Mouse (Mus musculus) heart, postnatal 14 days (tissue): ENCODE measurements around the gene Cdc27. TPM values are rescaled to one million over a fixed set of nuclear protein-coding genes. Genes with fewer than 3 reads are reported as not detected.
"Not testable (repeated sequence)": the region's sequence is repeated elsewhere in the genome, so short reads cannot be mapped to it uniquely, and the experiment has no call there.

ENCODE experiments used
- DNase-seq, 2 experiments: peaks; one replicate each; pipeline ENCODE4 v3.0.0; 2021 to 2022
- intact Hi-C: fragments of 180-260 bp; cut with DNase I; formaldehyde crosslinking; loops from one replicate; pipeline ENCODE4 v1.15.1; 2025
- total RNA-seq, 2 experiments: library from RNA; stranded (reverse); gene quantifications; 2 replicates each; pipeline ENCODE4 v1.2.3; 2021

The Cdc27 gene
- total RNA-seq, 2 experiments from 2014 or later: 23.2 to 26.5 TPM

DNA sequence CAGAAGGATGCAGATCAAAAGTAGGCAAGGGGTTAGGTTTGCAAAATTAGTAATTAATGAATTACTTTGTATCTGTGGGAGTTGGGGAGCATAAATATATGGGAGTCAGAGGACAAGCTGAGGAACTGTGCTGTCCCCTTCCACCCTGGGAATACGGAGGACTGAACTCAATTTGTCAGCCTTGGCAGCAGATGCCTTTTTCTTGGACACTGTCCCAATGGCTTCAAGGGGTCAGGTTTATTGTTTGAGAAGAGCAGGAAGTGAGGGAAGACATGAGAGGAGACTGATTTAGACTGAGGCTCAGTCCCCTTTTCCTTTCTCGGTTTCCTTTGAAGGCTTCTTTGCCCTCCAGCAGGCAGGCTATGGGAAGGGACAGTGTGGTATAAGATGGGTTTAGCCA is 22.1 kb upstream of the Cdc27 start:
- intact Hi-C loops: no loop called here
- peak in 1 of 2 experiments; percentile 28 for DNase-seq

DNA sequence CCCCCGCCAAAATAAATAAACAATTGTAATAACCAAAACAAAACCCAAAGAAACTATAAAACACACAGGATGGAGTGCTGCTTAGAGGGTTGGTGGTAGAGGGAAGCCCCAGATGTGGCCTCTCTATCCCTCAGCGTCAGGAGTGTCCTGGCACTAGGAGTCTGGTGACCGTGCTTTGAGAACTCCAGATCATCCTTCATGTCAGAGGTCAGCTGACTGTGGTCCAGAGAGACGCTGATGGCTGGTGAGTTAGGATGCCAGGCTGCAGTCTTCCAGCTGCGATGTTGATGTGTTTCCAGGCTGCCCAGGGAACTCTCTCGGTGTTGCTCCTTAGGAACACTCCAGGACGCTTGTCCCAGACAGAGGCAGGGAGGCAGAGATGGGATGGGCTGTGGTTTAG is 21.7 kb upstream of the Cdc27 start:
- intact Hi-C loops: no loop called here
- no peak for DNase-seq

DNA sequence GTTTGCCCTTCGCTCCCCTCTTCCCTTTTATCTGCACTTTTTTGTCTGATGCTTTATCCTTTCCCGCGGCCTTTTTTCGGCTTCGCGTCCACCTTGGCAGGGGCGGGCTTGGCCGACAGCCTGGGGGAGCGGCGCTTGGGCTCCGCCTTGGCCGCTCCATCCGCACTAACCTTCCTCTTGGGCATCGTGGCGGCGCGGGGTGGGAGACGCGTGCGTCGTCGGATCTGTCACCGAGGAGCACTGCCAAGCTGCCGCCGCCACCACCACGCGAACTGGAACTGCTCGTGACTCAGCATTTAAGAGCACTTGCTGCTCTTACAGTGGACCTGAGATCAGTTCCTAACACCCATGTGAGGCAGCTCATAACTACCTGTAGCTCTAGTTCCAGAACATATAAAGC is 21.0 kb upstream of the Cdc27 start:
- intact Hi-C loops: not testable (repeated sequence)
- peak; percentile 29 to 46 for DNase-seq

DNA sequence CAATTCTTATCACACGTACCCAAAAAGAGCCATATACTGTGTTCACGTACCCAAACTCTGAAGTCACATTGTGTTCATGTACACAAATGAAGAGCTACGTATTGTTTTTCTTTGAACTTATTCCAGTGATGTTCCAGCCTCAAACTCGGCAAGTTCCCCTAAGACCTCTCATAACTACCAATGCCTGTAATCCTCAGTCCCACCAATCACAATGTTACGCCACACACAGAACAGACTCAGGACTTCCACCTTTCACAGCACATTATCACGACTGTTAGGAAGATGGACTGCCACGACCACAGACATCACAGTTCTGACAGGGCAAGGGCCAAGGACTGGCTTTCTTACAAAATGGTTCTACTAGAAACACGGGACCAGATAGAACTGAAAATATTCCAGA is 20.1 kb upstream of the Cdc27 start:
- intact Hi-C loops, DNase-seq: not testable (repeated sequence)

DNA sequence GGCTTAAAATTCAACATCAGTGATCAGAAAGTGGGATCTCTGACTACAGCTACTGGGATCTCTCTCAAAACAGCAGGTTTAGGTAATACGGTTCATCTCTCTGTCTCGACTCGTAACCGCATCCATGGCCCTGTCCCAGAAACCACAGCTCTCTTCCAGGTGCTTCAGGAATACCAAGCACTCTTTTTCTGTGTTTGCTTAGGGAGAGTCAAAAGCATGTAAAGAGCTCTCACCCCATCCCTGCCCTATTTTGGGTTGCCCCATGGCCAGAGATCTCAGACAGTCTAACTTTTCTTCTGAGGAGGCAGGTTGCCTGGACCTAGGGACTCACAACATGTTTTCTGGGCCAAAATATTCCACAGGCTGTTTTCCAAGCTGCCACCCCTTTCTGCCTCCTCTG is 17.9 kb upstream of the Cdc27 start:
- DNase-seq: no peak

DNA sequence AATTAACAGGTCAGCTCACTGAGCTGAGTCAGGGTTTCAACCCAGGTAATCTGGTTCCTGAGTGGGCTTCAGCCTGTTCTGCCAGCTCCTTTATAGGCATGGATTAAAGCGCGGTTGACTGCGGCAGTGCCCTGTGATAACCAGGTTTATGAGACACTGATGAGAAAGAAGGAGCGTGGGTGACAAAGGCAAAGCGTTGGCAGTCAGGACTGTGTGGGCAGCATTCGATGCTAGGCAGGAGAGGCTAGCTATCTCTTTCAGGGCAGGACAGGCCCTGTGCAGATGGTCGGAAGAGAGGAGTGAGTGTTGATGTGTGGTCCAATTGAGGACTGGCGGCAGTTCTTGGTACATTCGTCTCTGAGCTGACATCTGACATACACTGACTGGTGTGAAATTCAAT is 17.3 kb upstream of the Cdc27 start:
- intact Hi-C loops: no loop called here
- DNase-seq: no peak

More for the DNA sequence above, 17.9 kb upstream of the Cdc27 start:
- intact Hi-C loops: no loop called here

DNA sequence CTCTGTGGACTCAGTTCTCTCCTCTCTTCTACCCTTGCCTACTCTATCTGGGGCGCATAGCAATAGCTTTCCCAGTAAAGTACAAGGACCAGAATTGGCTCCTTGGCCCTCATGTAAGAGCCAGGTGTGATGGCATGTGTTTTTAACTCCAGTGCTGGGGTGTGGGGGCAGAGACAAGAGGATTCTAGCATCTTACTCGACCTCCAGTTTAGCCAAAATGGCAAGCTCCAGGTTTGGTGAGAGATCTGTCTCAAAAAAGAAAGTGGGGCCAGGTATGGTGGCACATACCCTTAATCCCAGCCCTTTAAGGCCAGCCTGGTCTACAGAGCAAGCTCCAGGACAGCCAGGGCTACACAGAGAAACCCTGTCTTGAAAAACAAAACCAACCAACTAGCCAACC is 16.4 kb upstream of the Cdc27 start:
- intact Hi-C loops: no loop called here

DNA sequence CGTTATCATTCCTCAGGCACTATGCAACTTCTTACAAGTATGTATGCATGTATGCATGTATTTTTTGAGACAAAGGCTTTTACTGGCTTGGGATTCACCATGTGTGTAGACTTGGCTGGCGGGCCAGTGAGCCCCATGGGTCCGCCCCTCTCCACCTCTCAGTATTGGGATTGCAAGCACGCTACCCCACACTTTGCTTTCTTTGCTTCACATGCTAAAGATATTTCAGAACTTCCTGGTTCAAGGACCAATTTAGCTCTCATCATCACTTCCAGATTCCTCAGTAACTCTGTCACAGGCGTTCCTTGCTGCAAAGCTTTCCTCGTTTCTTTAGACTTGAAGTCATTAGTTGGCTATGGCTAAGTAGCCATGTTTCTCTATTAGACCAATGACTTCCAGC is 15.7 kb upstream of the Cdc27 start:
- DNase-seq: no peak
- intact Hi-C loops: no loop called here

More for the DNA sequence above, 16.4 kb upstream of the Cdc27 start:
- no peak for DNase-seq

DNA sequence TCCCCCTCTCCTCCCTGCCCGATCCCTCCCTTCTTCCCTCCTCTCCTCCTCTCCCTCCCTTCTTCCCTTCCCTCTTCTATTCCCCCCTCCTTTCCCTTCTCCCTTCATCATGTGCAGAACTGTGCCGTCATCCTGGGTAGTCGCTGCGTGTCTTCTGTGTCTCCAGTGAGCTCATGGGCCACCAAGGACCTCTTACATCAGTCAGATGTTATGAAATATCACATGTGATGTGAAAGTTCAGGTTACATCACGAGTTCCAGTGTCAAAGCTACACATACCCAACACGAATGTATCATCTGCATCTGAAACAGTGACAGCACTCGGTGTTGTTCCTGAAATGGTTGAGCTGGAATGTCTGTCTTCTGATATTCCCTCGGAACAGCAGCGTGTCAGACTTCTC is 14.8 kb upstream of the Cdc27 start:
- DNase-seq: no peak
- intact Hi-C loops: no loop called here

DNA sequence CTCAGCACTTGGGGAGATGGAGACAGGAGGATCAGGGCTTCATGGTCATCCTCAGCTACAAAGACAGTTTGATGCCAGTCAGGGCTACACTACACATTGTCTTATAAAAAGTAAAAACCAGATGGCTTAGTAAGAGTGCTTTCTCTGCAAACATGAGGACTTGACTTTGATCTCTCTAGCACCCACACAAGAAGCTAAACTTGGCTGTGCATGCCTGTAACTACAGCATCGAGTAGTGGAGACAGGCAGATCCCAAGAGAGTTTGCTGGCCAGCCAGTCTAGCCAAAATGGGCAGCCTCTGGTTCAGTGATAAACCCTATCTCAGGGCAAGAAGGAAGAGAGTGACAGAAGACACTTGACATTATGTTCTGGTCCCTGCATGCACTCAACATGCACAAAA is 13.1 kb upstream of the Cdc27 start:
- intact Hi-C loops: no loop called here
- no peak for DNase-seq

DNA sequence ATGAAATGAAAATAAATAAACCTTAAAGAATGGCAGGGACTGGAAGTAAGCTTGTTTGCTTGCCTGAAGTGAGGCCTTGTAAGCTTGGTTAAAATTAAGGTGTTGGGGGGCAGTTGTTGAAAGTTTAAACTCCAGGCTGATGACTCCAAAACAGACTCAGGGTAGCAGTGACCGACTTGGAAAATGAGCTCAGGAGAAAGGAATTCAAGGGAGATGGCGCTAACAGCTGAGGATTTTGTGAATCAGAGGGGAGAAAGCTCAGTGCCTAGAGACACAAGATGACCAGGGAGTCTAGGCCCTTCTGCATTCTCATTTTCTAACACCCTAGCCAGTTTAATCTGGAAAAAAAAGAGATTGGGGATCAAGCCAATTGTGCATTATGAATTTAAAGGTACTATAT is 10.6 kb upstream of the Cdc27 start:
- DNase-seq: no peak
- intact Hi-C loops: no loop called here

DNA sequence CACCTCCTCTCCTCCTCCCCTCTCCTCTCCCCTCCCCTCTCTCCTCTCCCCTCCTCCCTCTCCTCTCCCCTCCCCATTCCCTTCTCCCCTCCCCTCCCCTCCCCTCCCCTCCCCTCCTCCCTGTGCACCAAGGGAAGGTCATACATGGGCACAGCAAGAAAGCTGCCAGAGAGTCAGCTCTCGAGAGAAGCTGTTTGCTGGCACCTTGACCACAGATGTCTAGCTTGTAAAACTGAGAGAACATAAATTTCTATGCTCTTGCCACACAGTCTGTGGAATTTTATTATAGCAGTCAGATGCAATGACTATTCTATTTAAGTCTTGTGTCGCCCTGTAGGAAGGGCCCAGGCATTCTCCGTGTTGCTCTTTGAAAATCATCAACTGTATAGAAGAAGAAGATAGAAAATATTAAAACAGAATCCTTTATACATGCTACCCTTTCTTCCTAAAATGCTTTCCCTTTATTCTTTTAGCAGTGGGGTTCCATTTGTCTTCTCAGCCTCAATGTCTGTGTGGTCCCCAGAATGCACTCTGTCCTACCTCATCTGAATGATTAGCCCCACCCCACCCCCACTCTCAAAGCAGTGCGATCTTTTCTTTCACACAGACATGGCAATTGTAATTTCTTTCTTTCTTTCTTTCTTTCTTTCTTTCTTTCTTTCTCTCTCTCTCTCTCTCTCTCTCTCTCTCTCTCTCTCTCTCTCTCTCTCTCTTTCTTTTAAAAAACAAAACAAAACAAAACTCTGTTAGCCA is 8.4 kb upstream of the Cdc27 start:
- intact Hi-C loops: no loop called here
- peak in 1 of 2 experiments; percentile 36 for DNase-seq

DNA sequence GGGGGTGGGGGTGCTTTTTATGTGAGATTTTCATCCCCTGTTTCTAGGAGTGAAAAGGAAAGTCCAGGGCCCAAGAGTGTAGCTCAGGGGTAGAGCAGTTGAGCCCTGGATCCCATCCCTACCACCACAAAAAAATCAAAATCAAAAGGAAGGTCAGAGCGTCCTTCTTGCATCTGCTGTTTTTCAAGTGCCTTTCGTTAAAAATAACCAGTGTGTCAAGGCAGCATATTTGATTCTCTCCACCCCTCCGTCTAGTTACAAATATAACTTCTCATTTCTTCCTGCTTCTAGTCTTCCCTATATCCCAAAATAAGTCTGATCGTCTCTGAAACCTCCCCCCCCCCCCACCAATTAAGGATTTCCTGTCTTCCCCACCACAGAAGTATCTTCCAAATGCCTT is 7.6 kb upstream of the Cdc27 start:
- intact Hi-C loops: no loop called here
- no peak for DNase-seq

DNA sequence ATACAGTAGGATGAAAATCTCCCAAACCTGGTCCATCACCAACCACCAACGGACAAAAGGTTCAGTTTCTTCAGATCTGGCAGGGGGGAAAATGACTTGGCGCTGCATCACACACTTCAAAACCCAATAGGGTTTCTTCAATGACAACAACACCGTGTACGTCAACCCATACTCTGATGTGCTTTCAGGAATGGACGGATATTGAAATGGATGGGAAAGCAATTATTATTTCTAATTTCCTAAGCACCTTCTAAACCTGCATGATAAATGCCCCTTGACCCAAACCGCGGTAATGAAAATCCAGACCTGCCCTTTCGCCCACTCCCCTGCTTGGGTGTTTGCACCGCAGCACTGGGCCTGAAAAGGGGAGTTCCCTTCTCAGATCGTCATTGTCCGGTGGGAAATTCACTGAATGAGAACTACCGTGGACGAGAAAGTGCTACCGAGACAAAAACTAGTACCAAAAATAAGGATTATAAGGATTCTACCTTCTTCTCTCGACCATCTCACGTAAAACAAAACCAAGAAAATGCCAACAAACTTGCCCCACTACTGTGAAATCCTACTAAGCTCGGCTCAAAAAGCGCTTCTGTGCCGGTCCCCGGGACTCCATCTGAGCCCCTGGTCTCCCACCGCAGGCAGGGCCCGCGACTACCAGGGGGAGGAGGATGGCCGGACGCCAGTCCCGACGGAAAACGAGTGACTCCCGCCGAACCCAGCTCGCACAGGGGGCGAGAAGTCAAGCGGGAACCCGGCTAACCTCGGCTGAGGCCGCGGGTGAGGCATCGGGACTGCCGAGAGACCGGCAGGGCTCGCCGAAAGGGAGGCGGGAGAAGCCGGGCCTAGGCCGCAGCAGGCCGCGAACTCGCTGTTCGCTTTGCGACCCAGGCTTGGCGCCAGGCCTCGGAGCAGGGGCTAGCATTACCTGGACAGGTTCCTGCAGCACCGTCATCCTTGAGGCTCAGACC is 698 bp downstream of the Cdc27 start:
- intact Hi-C loops: no loop called here
- peak in 1 of 2 experiments; percentile 89 for DNase-seq

DNA sequence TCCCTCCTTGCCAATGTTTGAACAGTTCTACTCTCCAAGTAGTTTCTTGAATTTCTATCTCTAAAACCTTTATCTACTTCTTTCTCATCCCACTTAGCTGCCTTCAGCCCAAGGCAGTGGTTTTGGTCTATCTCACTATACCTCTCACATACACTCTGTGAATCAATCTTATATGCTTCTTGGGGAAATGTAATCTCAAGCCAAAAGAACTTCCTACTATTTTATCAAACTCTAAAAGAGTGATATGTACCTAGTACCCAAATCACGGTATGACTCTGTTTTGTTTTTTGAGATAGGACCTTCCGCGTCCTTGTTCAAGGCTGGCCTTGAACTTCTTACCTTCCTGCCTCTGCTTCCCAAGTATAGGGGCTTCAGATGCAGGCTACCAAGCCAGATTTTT is 2.9 kb downstream of the Cdc27 start:
- intact Hi-C loops: no loop called here
- DNase-seq: no peak

DNA sequence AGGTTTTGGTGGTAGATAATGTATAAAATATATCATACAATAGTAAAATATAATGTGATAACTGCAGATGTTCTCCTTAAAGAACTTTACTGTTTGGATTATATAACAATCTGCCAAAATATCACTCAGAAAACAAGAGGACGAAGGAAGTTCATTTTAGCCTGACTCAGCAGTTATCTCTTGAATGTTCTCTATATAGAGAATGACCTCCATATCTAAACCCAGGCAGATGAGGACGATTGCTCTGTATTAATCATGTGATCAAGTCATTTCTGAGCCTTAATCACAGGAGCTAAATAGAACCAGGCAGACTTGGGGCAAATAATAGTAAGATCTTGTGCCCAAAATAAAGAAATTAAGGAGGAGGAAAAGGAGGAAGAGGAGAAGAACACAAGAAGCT is 5.9 kb downstream of the Cdc27 start:
- DNase-seq: no peak
- intact Hi-C loops: no loop called here

DNA sequence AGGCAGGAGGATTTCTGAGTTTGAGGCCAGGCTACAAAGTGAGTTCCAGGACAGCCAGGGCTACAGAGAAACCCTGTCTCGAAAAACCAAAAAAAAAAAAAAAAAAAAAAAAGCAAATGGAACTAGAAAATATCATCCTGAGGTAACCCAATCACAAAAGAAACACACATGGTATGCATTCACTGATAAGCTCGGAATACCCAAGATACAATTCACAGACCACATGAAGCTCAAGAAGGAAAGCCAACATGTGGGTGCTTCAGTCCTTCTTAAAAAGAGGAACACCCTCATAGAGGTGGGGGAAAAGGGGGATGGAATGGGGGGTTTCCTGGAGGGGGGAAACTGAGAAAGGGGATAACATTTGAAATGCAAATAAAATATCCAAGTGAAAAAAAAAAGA is 7.1 kb downstream of the Cdc27 start:
- intact Hi-C loops, DNase-seq: not testable (repeated sequence)

DNA sequence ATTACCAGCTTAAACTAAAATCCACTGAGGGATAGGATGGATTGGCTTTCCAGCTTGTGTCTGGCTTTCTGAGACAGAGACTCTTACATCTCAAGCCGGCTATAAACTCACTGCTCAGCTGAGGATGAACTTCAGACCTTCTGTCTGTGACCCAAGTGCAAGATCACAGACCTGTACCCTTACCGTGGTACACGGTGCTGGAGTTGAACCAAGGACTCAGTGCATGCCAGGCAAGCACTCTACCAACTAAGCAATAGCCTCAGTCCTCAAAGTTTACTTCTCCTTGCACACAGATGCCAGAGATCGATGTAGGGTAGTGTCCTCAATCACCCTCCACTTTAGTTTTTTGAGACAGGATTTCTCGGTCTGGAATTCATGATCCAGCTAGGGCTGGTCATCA is 10.6 kb downstream of the Cdc27 start:
- no peak for DNase-seq
- intact Hi-C loops: no loop called here

DNA sequence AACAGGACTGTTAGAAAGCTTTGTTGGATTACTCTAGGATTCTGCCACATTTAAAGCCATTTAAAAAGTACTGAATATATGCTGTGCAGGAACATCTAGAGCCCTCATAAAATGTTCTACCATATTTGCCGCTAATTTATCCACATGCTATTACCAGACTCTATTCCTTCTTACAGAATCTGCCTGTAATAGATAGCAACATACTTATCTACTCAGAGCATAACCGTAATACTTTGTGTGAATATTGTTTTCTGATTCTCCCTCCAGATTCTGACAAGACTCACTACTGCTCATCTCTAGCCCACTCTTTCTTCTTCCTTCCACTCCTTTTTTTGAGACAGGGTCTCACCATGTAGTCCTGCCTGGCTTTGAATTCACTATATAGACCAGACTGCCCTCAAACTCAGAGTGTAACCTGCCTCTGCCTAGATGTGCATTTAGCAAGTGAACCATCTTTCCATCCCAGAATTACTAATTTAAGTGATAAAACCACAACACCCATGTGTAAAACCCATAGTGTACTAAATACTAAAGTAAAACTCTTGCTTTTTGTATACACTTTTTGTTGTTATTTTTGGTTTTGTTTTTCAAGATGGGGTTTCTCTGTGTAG is 12.4 kb downstream of the Cdc27 start:
- intact Hi-C loops: no loop called here
- no peak for DNase-seq

DNA sequence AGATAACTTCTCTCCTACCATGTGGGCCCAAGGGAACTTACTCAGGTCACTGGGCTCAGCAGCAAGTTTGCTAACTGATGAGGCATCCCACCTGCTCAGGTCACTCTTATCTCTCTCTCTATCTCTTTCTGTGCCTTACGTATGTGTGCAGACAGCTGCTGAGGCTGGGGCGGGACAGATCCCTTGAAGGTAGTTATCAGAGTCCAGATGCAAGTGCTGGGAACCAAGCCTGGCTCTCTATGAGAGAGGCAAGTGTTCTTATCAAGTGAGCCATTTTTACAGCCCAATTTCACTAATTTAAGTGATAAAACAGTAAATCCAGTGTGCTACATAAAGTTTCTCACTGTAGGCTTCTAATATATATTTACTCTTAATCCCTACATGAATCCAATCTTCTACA is 13.6 kb downstream of the Cdc27 start:
- intact Hi-C loops: no loop called here
- DNase-seq: no peak

DNA sequence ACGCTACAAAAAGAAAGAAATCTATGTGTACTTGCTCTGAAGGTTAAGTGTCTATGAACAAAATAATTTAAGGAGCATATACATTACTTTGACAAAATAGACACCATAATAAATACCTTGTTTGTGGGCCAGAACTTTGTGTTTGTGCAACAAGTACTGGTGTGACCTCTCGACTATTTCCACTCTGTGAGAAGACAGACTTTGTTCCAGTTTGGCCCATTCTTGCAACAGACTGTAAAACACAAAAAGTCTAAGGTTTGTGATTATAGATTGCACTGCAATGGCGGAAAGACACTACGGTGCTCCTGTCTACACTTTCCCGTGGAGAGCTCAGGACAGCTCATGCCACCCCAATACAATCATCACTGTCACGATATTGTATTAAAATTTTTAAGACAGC is 24.5 kb downstream of the Cdc27 start:
- intact Hi-C loops: no loop called here
- DNase-seq: no peak
